Mouse (Mus musculus) C2C12 (cell line): ENCODE measurements at regions not wholly inside any gene's neighbourhood (a gene's known extent, or its start where the extent isn't known, plus 50 kb on each side); places are given as distances from the start of the nearest gene placed in this dataset.
A peak's percentile ranks its signal among the peaks of the same experiment; 100 is the strongest.

Experiments used
- CEBPB ChIP-seq: IDR thresholded peaks from one replicate; pipeline ENCODE4 v1.6.1; 2011; ENCODE audit warnings: low read depth, mild to moderate bottlenecking, control low read depth, moderate library complexity
- CTCF ChIP-seq: IDR thresholded peaks from one replicate; pipeline ENCODE4 v1.5.1; 2011; ENCODE audit not compliant: control insufficient read depth, insufficient read depth, insufficient read length
- MAX ChIP-seq: IDR thresholded peaks from one replicate; pipeline ENCODE4 v1.6.1; 2011; ENCODE audit warnings: mild to moderate bottlenecking, control low read depth
- MYOD1 ChIP-seq: IDR thresholded peaks from one replicate; pipeline ENCODE4 v1.6.1; 2011; ENCODE audit warnings: low read depth; ENCODE audit not compliant: control insufficient read depth, insufficient read length
- MYOG ChIP-seq: IDR thresholded peaks from one replicate; pipeline ENCODE4 v1.6.1; 2011; ENCODE audit not compliant: control insufficient read depth, insufficient read length; ENCODE audit errors: extremely low read depth
- USF1 ChIP-seq: IDR thresholded peaks from one replicate; pipeline ENCODE4 v1.6.1; 2011; ENCODE audit warnings: low read depth, mild to moderate bottlenecking, control low read depth, moderate library complexity

- no peak for TF ChIP-seq CTCF
- peak; percentile 80 for TF ChIP-seq USF1
- peak; percentile 23 for TF ChIP-seq CEBPB
- TF ChIP-seq MYOD1 = no peak
- no peak for TF ChIP-seq MAX
- TF ChIP-seq MYOG = no peak
Observed at GRCm38 (mm10) chr2:160225450-160225849, 108.5 kb downstream of the Gm826 start.
